Mouse (Mus musculus): ENCODE measurements around the gene Prkar1b.

The Prkar1b gene

GRCm38 (mm10) chr5:139129572-139130151, 20.1 kb downstream of the Prkar1b start:
- CTCF ChIA-PET, result interaction anchor here in 3 of 4 experiments (0.6 to 1.6 kb wide), 9 partner anchors 10 to 136 kb away, joined by 3 to 6 read pairs (median 3); partner anchors contain the start of gene Prkar1b (in 1 of the 3)
- POLR2A ChIA-PET, result interaction anchor here in 3 of 4 experiments (0.5 to 2.1 kb wide), 12 partner anchors 10 to 689 kb away, joined by 3 to 9 read pairs (median 4); partner anchors contain the start of genes Dnaaf5 (in 1 of the 3), Pdgfa (in 1 of the 3) and Prkar1b (in 1 of the 3)

GRCm38 (mm10) chr5:139129078-139129477, 20.7 kb downstream of the Prkar1b start:
- CTCF ChIA-PET, result interaction anchor here in 3 of 4 experiments (0.5 to 1.6 kb wide), 9 partner anchors 12 to 264 kb away, joined by 3 to 6 read pairs (median 3); partner anchors contain the start of gene Prkar1b (in 1 of the 3)
- POLR2A ChIA-PET, result interaction anchor here in 2 of 4 experiments (0.5 to 2.1 kb wide), 7 partner anchors 9 to 295 kb away, joined by 3 to 9 read pairs (median 4); partner anchors contain the start of genes Dnaaf5 (in 1 of the 2) and Prkar1b (in 1 of the 2)

DNA sequence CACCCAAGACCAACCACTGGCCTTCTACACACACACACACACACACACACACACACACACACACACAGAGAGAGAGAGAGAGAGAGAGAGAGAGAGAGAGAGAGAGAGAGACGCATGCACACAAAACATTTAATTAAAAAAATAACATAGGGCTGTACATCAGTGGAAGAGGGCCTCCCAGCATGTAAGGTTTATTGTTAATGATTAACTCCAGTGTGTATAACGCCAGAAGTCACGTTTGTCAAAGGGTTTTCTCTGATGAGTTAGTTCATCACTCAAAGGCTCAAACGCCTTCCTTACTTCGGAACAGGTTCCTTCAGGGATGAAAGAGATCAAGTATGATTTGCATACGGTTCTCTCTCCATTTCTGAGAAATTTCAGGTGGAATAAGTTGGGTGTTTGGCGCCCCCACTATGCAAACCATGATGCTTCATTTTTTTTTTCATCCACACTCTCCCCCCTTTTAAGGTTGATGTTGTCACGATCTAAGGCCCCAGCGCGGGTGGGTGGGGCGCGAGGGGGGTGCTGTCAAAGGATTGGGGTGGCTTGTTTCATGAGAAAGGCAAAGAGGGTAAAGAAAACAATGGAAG, 21.2 kb downstream of the Prkar1b start:
- ChIA-PET CTCF (interaction anchor here (0.5 to 1.6 kb wide), 7 partner anchors 13 to 280 kb away, joined by 3 to 8 read pairs (median 3); no protein-coding TSS in a partner anchor), POLR2A (interaction anchor here in 1 of 4 experiments (2.0 to 2.1 kb wide), 2 partner anchors 21 kb away, joined by 4 to 9 read pairs; partner anchors contain the start of genes Dnaaf5 and Prkar1b)

GRCm38 (mm10) chr5:139125717-139126116, 24.1 kb downstream of the Prkar1b start:
- CTCF ChIA-PET, result no interaction called here
- POLR2A ChIA-PET, result no interaction called here

DNA sequence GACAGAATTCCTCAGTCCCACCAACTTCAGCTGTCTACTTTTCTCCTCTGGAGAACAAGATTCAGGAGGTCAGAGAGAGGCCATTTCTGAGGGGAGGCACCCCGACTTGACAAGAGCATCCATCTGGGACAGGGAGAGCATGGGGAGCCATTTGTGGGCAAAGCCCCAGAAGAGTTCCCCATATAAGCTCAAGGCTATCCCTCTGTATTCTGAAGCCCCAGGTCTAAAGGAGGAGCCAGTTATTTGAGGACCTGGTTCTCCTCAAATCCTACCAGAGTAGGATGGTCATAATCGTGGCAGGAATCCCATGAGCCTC, 30.9 kb downstream of the Prkar1b start:
- CTCF ChIA-PET, result interaction anchor here in 1 of 4 experiments (1.6 kb wide), 1 partner anchor 11 kb away, joined by 6 read pairs; no protein-coding TSS in a partner anchor
- POLR2A ChIA-PET, result interaction anchor here in 1 of 4 experiments (1.0 kb wide), 1 partner anchor 12 kb away, joined by 3 read pairs; no protein-coding TSS in a partner anchor

DNA sequence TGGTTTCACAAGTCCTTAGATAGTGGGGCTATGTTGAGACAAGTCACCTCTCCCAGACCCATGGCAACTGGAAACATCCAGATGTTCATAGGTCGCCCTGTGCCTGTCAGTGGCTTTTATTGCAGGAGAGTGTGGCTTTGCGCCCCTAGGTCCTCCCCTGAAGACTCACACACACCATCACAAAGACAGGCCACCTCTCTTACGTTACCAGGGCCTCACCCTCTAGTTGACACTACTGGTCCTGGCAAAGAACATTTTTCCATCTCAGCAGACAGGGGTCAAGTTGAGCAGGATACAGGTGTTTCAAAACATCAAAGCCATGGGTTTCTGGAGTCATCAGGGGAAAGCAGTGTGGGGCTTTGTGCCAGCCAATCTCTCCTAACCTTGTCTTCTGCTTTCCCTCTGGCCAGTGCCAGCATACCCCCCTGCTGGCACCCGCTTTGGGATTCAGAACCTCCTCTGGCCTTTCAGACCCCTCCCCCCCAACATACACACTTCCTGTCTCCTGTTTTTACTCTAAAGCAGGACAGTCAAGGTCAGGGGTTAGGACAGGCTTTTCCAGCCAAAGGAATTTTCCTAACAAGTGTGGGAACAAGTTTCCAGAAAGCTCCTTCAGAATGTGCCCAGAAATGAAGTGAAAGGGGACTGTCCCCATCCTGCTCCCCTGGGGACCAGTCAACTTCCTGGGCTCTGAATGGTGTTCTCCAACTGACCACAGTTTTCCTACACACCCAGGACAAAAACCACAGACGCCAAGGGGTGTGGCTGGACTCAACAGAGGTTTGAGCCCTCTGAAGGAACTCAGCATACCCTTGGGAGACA, 31.5 kb downstream of the Prkar1b start:
- ChIA-PET CTCF (no interaction called here), POLR2A (interaction anchor here in 2 of 4 experiments (1.0 kb wide), 2 partner anchors 11 to 128 kb away, joined by 3 read pairs; no protein-coding TSS in a partner anchor)

DNA sequence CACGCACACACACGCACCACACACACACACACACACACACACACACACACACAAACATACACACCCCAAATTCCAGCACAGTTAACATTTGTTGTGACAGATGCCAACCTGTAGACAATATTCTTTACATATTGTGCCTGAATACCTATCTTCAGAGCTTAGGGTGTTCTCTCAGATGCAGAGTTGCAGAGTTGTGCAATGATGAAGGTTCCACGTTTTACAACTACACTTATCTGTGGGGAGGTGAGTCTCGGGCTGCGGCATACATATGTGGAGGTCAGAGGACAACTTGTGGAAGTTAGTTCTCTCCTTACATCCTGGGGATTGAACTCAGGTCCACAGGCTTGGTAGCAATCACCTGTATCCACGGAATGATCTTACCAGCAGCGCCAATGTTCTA, 34.3 kb downstream of the Prkar1b start:
- ChIA-PET CTCF (interaction anchor here in 2 of 4 experiments (0.6 kb wide), 2 partner anchors 238 to 1732 kb away, joined by 3 read pairs; no protein-coding TSS in a partner anchor), POLR2A (no interaction called here)

DNA sequence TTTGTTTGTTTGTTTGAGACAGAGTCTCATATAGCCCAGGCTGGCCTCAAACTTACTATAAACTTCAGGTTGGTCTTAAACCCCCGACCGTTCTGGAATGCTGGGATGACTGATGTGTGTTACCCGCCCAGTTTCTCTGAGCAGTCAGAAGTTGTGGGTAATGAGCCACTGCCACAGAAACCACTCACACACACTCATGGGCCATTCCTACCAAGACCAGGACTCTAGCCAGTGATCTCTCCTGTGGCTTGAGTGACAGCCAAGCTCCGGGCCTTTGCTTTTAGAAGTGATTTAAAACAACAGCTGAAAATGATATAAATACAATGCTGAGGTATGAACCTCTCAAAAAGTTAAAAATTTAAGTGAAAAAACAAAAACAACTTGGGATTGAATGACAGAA, 34.9 kb downstream of the Prkar1b start:
- CTCF ChIA-PET, result interaction anchor here in 1 of 4 experiments (0.6 kb wide), 1 partner anchor 1732 kb away, joined by 3 read pairs; no protein-coding TSS in a partner anchor
- POLR2A ChIA-PET, result no interaction called here

GRCm38 (mm10) chr5:139112418-139112817, 37.4 kb downstream of the Prkar1b start:
- ChIA-PET POLR2A (interaction anchor here in 1 of 4 experiments (1.2 kb wide), 1 partner anchor 34 kb away, joined by 3 read pairs; no protein-coding TSS in a partner anchor), CTCF (no interaction called here)

DNA sequence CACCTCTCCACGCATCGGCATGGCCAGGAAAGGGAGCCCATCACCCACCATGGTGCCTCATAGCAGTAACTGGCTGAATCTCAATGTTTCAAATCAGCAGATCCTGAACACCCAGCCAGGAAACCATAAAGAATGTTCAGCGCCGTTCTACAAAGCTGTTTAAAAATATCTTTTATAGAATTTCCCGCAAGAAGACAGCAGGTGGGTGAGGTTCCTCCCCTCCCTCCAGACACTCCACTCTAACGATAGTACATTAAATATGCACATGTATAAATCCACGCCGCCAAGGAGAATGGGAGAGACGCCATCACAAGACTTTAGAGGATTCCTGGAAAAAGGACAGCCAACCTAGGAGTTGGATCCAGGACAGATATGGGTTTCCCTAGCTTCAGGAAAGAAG, 37.8 kb downstream of the Prkar1b start:
- POLR2A ChIA-PET, result interaction anchor here in 1 of 4 experiments (1.2 kb wide), 1 partner anchor 34 kb away, joined by 3 read pairs; no protein-coding TSS in a partner anchor
- CTCF ChIA-PET, result no interaction called here

GRCm38 (mm10) chr5:139110140-139110855, 39.5 kb downstream of the Prkar1b start:
- POLR2A ChIA-PET, result no interaction called here
- CTCF ChIA-PET, result interaction anchor here (0.6 to 1.4 kb wide), 7 partner anchors 10 to 1816 kb away, joined by 3 to 4 read pairs (median 3); partner anchors contain the start of genes Prkar1b (in 1 of the 4) and Ufsp1 (in 1 of the 4)

DNA sequence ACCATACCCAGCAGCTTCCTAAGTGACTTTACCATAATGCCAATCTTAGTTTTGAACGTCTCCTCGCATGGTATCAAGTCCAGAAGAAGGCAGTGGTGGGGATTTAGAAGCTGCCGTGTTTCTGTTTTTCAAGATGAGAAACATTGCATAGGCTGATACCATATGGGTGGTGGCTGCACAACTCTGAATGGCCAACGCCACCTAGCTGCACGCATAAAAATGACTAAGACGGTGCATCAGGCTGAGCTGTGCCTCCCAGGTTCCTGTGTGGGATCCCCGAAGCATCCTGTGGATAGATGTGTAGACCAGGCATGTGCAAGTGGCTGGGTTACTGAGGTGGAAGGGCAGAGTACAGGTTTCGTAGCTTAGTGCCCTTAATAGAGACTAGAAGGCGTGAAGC, 42.0 kb downstream of the Prkar1b start:
- ChIA-PET CTCF (interaction anchor here (0.5 to 1.8 kb wide), 10 partner anchors 9 to 251 kb away, joined by 3 to 6 read pairs (median 4); no protein-coding TSS in a partner anchor), POLR2A (interaction anchor here in 2 of 4 experiments (0.6 to 1.5 kb wide), 5 partner anchors 11 to 269 kb away, joined by 3 to 4 read pairs (median 3); no protein-coding TSS in a partner anchor)

DNA sequence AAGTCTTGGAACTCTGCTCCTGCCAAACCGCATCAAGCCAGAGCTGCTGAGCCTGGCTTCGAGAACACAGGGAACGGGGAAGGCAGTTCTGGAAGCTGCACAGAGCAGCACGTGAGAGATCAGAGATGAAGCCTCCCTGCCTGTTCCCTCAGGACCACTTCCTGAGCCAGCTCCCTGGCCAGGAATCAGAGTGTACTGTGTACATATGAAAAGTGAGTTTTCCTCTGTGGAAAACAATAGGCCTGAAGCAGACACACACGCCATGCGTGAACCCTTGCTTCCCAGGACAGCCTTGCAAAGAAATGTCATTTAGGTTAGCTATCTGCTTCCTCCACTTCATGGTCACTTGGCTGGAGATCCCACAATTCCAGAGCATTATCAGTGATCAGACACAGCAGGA, 48.0 kb downstream of the Prkar1b start:
- ChIA-PET POLR2A (interaction anchor here in 3 of 4 experiments (0.6 to 0.8 kb wide), 3 partner anchors 20 to 345 kb away, joined by 3 to 4 read pairs (median 3); no protein-coding TSS in a partner anchor), CTCF (interaction anchor here in 2 of 4 experiments (0.6 to 1.0 kb wide), 2 partner anchors 16 to 497 kb away, joined by 3 to 4 read pairs; no protein-coding TSS in a partner anchor)

DNA sequence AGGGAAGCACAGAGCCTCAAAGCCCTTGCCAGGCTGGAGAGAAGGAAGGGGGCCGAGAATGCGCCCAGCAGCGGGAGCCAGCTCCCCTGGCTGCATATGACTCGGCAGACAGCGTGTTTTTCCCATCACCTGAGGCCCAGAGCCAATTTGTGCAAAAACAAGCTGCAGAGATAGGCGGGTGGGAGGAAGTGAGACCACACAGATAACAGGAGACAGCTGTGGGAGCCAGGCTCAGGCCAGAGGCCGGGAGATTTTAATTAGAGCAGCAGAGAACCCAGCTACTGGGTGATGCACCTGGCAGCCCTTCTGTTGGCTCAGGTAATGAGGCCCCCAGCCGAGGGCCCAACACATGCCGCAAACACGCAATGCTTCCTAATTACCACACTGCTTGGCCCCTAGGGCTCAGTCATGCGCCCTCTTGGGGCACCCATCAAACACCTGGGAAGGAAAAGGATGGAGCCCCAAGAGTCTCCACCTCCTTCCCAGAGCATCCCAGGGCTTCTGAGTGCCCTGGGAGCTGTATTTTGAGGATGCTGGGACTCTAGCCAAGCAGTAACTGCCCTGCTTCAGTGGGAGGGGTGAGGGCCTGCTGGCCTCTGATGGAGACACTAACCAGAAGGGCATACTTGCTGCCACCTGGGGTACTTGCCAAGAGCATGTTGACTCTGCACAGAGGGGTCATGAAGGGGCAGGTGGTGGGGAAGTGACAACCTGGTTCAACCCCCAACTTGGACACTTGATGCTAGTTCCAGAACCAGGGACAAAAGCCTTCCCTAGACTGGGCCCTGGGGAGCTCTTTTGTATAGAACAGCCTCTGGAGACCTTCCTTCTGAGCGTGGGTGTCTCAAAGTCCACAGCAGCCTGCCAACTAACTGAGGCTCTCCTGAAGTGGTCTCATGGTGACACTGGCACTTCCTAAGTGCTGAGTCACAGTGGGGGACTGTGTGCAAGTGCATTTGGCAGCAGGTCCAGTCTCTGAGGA, 50.5 kb downstream of the Prkar1b start:
- ChIA-PET CTCF (interaction anchor here in 3 of 4 experiments (0.6 to 1.0 kb wide), 3 partner anchors 8 to 275 kb away, joined by 3 read pairs; no protein-coding TSS in a partner anchor), POLR2A (interaction anchor here in 1 of 4 experiments (1.5 kb wide), 1 partner anchor 20 kb away, joined by 3 read pairs; no protein-coding TSS in a partner anchor)

DNA sequence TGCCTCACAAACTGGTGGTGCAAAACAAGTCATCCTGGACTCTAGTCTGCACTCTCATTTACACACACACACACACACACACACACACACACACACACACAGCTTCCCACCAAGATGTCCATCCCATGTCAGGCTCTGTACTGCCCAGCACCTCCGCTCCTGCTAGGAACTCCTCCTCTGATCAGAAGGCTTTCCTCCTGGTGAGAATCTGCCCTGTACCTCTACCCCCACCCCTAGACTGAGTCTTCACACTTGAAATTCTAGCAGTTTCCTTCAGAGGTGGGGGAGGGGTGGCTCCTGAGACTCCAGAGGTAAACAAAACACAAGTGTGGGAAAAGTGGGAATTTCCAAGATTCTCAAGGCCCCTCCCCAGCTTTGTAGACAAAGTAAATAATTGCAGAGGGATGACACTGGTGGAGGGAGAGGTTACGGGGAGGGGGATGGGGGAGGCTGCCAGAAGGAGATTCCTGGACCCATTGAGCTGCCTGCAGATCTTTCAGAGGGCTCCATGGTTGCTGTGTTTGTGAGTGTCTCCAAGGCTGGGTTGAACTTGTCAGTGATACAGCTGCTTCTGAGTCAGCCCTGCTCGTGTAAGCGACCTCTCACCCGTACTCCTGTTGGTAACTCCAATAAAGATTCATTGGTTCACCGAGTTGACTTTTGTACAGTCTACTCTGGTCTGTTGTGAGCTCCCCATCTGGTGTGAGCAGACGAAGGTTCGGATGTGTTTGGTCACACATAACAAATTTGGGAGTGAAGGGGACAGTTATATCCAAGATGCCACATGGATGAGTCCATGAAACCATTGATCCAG, 54.3 kb downstream of the Prkar1b start:
- CTCF ChIA-PET, result interaction anchor here in 1 of 4 experiments (0.6 kb wide), 1 partner anchor 137 kb away, joined by 10 read pairs; no protein-coding TSS in a partner anchor
- POLR2A ChIA-PET, result interaction anchor here in 3 of 4 experiments (0.6 to 1.4 kb wide), 4 partner anchors 54 to 1752 kb away, joined by 3 to 5 read pairs (median 3); partner anchors contain the start of genes Dnaaf5 (in 1 of the 3) and Prkar1b (in 1 of the 3)

- POLR2A ChIA-PET, result interaction anchor here in 1 of 4 experiments (1.2 kb wide), 1 partner anchor 9 kb away, joined by 4 read pairs; no protein-coding TSS in a partner anchor
- CTCF ChIA-PET, result interaction anchor here in 1 of 4 experiments (0.5 kb wide), 1 partner anchor 17 kb away, joined by 8 read pairs; no protein-coding TSS in a partner anchor
Measured at GRCm38 (mm10) chr5:139093534-139093933, 56.3 kb downstream of the Prkar1b start.
